In genomic region chr3:121418251-121418601, GRCm38 (mm10) we compare ENCODE assay signal across 9 mouse cellular contexts. TPM values are rescaled to one million over a fixed set of nuclear protein-coding genes. Genes with fewer than 3 reads are reported as not detected.
DNase-seq lines count a peak whose midpoint lies in the region; ATAC-seq and TF ChIP-seq lines count a peak whose summit lies in the region.
"Had no signal": no experiment of that assay in that cellular context is flagged by ENCODE, and none has a peak within 500 bp of the region (broad histone marks: within the 10 kb centered on the region; RNA-seq: fewer than 3 reads in every experiment).

No protein-coding gene starts in this region.

- H3K36me3 ChIP-seq in heart, embryonic 14.5 days (ENCODE audit: control insufficient read depth, insufficient read depth, low read length): no peaks in the 10 kb centered on the region
- H3K36me3 ChIP-seq in lung, embryonic 16.5 days (ENCODE audit: control insufficient read depth, insufficient read depth, low read length): no peaks in the 10 kb centered on the region

- peaks cover 10 to 16% of the 10 kb centered on the region in 2 experiments for H3K4me1 ChIP-seq in heart, embryonic 14.5 days (ENCODE audit: control insufficient read depth in 2 of 2, insufficient read depth in 2 of 2, low read length in 2 of 2)
- H3K4me1 ChIP-seq in lung, embryonic 16.5 days (replicated peaks; ENCODE audit: control insufficient read depth, insufficient read depth, low read length): no peaks in the 10 kb centered on the region; the same call in none of the 2 replicates
- no peaks in the 10 kb centered on the region for H3K4me1 ChIP-seq in embryonic fibroblast, embryonic 13.5 days (ENCODE audit: control insufficient read depth, insufficient read depth, low read length)

- peak overlapping the region; percentile 28 to 46; a peak in 3 of 4 replicates for H3K27ac ChIP-seq in heart, embryonic 14.5 days (replicated peaks in 1 of 2; ENCODE audit: control insufficient read depth in 1 of 2, insufficient read depth in 1 of 2, low read depth in 2 of 2, low read length in 2 of 2)
- no peak overlapping the region for H3K27ac ChIP-seq in lung, embryonic 16.5 days (ENCODE audit: low read length)
- peak overlapping the region; percentile 42; the same call in 1 of the 2 replicates for H3K27ac ChIP-seq in embryonic fibroblast, embryonic 13.5 days (ENCODE audit: insufficient read depth, low read length)

- WGBS in heart, embryonic 14.5 days: 35% methylated on average over 6 of the region's 6 CpGs
- 60% methylated on average over 6 of the region's 6 CpGs for WGBS in lung, embryonic 16.5 days

- no peaks in the 10 kb centered on the region for H3K9me3 ChIP-seq in heart, embryonic 14.5 days (ENCODE audit: control insufficient read depth, low read length)
- H3K9me3 ChIP-seq in lung, embryonic 16.5 days (ENCODE audit: control insufficient read depth, low read length): no peaks in the 10 kb centered on the region

- ATAC-seq in heart, embryonic 14.5 days (ENCODE audit: insufficient number of reproducible peaks, insufficient read depth, low FRiP score, low read depth): no peak
- ATAC-seq in lung, embryonic 16.5 days (ENCODE audit: low read depth): peak; percentile 42; the same call in 1 of the 2 replicates
- no peak for ATAC-seq in megakaryocyte-erythroid progenitor cell, adult 5-6 weeks (replicated peaks; ENCODE audit: low FRiP score, low TSS enrichment, poor library complexity, severe bottlenecking)

- no peak for TF ChIP-seq CTCF in embryonic fibroblast, embryonic 13.5 days (IDR thresholded peaks at IDR 0.05; ENCODE audit: borderline replicate concordance, insufficient read depth, low read length)

- no peak for TF ChIP-seq POLR2A in embryonic fibroblast, embryonic 13.5 days (IDR thresholded peaks at IDR 0.05; ENCODE audit: low read depth, low read length)

- no peak overlapping the region for H3K9ac ChIP-seq in heart, embryonic 14.5 days (ENCODE audit: low read length)
- H3K9ac ChIP-seq in lung, embryonic 16.5 days (ENCODE audit: low read length): no peak overlapping the region

- no peak for DNase-seq in heart, adult 8-10 months (ENCODE audit: low spot score)
- DNase-seq in lung, postnatal 10 days: no peak
- DNase-seq in ZHBTc4 (ENCODE audit: low read depth, low spot score): peak; percentile 47
- DNase-seq: cerebellum, postnatal 14 days had no signal

- H3K4me3 ChIP-seq in heart, embryonic 14.5 days (ENCODE audit: control insufficient read depth in 1 of 2, insufficient read depth in 1 of 2, low read depth in 1 of 2, low read length in 2 of 2): no peak overlapping the region
- H3K4me3 ChIP-seq in lung, embryonic 16.5 days (ENCODE audit: low read length): no peak overlapping the region
- no peak overlapping the region for H3K4me3 ChIP-seq in embryonic fibroblast, embryonic 13.5 days (ENCODE audit: insufficient read depth, low read length)
- H3K4me3 ChIP-seq: megakaryocyte, embryonic 14.5 days had no signal

- H3K4me2 ChIP-seq in heart, embryonic 14.5 days (ENCODE audit: low read length): no peak overlapping the region
- H3K4me2 ChIP-seq in lung, embryonic 16.5 days (ENCODE audit: low read depth, low read length): no peak overlapping the region

- no peaks in the 10 kb centered on the region for H3K27me3 ChIP-seq in heart, embryonic 14.5 days (ENCODE audit: control insufficient read depth, insufficient read depth, low read length)
- peaks cover 4% of the 10 kb centered on the region for H3K27me3 ChIP-seq in lung, embryonic 16.5 days (ENCODE audit: control insufficient read depth, insufficient read depth, low read depth, low read length)

RNA-seq across cellular contexts. Expression of gene Cnn3, which starts 8.1 kb away (rescaled TPM):
- 358 and 372 TPM in 2 replicates for polyA plus RNA-seq in heart, embryonic 14.5 days (2014; fragmentation: Nextera tagmentation; extraction: Ambion mirVana)
- total RNA-seq in heart, adult 8-10 months (2022): 10 to 100 TPM; 30.4 to 35.4 (median 33.8) TPM
- polyA plus RNA-seq in lung, embryonic 16.5 days (2015; fragmentation: Nextera tagmentation; extraction: Ambion mirVana): 522 and 562 TPM in 2 replicates
- 720 and 799 TPM in 2 replicates for polyA plus RNA-seq in embryonic fibroblast, embryonic 13.5 days (2011; ENCODE audit: insufficient read length, low read depth, missing spikeins)
- total RNA-seq in megakaryocyte-erythroid progenitor cell, adult 5-6 weeks (2014; fragmentation: Nextera tagmentation): 29.9 and 35.0 TPM in 2 replicates
- total RNA-seq in megakaryocyte-erythroid progenitor cell, adult 5-6 weeks (2017): 25.8 and 27.0 TPM in 2 replicates
